Mouse (Mus musculus): ENCODE results near the gene 4930505A04Rik.
"Not testable (repeated sequence)": the region's sequence is repeated elsewhere in the genome, so short reads cannot be mapped to it uniquely, and the experiment has no call there.

Gene 4930505A04Rik

DNA sequence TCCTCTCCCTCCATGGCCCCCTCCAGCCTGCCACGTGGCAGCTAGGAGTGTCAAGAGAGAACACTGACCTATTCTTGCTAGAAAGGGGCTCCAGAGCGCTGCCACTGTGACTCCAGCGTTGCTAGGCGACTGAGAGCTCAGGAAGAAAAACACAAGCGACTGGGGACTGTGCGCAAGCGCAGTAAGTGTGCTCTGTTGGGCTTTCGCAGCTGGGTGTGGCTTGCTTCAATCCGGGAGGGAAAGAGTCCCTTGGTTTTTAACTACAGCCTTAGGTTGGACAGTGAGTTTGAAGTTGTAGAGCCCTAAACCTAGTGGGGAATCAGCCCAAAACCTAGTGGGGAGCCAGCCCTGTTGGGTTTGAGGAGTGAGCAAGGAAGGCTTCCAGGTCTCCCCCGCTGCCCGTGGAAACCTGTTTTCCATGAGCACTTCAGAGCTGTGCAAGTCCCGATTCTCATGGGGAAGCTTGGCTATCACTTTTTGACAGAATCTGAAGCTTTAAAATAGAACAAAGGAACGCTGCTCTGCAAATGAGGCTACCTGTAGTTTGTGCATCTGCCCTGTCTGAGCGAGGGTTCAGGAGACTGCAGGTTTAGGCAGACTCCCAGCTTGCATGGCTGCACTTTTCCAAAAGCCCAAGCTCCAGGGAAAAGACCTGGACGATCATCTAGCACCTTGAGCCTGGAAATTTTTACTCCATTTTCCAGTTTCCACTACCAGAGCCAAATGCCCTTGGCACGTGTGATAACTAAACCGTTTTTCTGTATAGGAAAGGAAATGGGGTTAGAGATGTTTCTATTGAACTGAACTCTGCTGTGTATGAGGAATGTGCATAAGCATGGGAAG, at the start of gene 4930505A04Rik:
Gene 4930505A04Rik, minus strand, starts transcription at position 77 of the 843 bp plus-strand sequence.
- no peak for DNase-seq (ENCODE audit: low spot score)

- no peak for DNase-seq (ENCODE audit: low spot score)
Observed at GRCm38 (mm10) chr11:30517133-30517532, 45.5 kb upstream of the 4930505A04Rik start.

DNA sequence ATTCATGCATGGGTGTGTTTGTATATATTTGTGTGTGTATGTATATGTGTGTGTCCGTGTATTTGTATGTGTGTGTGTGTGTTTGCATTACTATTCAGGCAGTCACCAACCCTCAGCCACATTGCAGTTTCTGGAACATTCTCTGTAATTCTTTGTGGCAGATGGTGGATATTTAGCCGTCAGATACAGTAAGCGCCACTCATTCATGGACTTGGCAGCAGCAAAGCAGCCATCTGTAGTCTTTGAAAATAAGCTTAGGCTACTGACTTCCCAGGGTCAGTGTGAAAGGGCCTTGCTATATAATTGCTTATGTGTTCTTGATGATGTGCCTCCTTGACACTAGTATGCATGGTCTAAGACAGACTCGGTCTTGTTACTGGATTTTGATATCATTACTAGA, 36.6 kb upstream of the 4930505A04Rik start:
- DNase-seq (ENCODE audit: low spot score), result no peak

GRCm38 (mm10) chr11:30498738-30499355, 27.2 kb upstream of the 4930505A04Rik start:
- DNase-seq (ENCODE audit: low spot score), result no peak

DNA sequence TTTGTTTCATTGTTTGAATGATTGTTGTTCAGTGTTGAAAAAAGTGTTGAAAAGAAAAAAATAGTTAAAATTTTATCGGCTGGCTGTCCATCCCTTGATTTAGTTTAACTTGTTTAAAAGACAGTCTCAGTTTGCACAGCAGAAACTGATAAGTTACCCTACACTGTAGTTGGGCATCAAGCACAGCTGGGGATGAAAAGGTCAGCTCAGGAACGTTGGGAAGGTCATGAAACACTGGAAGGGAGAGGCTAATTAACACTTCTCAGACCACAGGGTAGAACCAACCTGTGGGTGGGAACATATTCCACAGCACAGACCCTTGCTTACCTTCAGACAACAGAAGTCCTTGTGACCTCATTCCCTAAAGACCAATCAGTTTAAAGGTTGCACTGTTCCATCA, 25.5 kb upstream of the 4930505A04Rik start:
- DNase-seq (ENCODE audit: low spot score), result no peak

DNA sequence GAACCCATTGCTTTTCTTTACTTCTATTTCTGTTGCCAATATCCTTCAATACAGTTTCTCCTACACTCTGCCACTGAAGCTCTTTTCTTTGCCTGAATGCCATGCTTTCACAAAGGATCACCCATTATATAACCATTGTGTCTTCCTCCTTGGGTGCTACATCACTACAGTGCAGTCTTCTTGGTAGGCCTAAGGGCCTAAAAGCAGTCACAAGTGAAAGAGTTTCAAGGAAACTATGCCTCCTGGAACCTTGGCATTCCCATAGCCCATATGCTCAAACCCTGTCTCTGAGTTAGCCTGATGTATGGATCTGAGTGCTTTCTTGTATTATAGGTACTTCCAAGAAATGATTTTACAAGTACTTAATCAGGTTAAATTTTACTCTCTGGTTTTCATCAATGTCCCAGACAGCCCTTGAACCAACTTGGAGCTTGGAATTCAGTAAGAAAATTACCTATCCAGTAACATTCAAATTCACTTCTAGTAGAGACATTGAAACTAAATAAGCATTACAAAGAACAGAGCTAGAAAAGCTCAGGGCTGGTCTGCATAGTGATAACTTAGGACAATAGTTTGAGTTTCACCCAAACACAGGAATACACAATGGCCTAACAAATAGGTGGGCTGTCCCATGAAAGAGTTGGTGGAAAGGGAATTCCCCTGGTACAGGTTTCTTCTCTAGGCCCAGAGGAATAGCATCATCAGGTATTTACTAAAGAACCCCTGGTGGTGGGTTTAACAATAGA, 20.1 kb upstream of the 4930505A04Rik start:
- no peak for DNase-seq (ENCODE audit: low spot score)

- DNase-seq (ENCODE audit: low spot score), result no peak
Observed at GRCm38 (mm10) chr11:30488183-30488582, 16.6 kb upstream of the 4930505A04Rik start.

- DNase-seq (ENCODE audit: low spot score), result no peak
Observed at GRCm38 (mm10) chr11:30483286-30483685, 11.7 kb upstream of the 4930505A04Rik start.

GRCm38 (mm10) chr11:30471187-30471586, 440 bp downstream of the 4930505A04Rik start:
- no peak for DNase-seq (ENCODE audit: low spot score)

DNA sequence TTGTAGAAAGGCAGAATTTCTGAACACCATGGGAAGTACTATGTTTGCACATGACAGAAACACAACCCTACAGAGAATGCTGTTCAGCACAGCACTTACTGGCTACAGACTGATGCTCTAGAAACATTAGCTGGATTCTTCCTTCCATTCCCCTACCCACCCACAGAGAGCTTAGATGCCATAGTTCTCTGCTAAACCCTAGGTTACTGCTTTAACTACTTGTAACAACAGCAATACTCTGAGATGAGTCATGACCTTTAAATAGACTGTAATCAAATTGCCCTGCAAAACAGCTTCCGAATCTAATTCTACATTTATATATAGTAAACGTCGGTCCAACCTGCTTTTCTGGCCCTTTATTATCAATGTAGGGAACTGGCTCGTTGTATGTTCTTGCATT, 17.3 kb downstream of the 4930505A04Rik start:
- DNase-seq (ENCODE audit: low spot score), result no peak

- no peak for DNase-seq (ENCODE audit: low spot score)
Observed at GRCm38 (mm10) chr11:30448126-30448525, 23.5 kb downstream of the 4930505A04Rik start.

- no peak for DNase-seq (ENCODE audit: low spot score)
Observed at GRCm38 (mm10) chr11:30447561-30447960, 24.1 kb downstream of the 4930505A04Rik start.

- not testable (repeated sequence) for DNase-seq (ENCODE audit: low spot score)
Observed at GRCm38 (mm10) chr11:30444192-30444905, 27.3 kb downstream of the 4930505A04Rik start.

DNA sequence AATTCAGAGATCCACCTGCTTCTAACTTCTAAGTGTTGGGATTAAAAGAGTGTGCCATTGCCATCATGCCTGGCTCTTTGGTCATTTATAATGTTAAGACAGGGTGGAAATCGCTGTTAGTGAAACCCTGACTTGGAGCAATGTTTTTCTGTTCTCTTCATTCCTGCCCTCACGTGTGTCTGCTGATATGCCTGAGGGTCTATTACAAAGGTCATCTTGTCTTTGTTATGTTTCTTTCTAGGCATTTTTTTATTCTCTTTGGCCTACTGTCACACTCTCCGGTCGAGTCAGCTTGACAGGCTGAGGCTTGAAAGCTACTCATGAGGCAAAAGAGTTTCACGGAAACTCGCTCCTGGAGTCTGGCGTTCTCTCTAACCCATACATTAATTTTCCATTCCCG, 27.9 kb downstream of the 4930505A04Rik start:
- no peak for DNase-seq (ENCODE audit: low spot score)

- DNase-seq (ENCODE audit: low spot score), result no peak
Observed at GRCm38 (mm10) chr11:30433256-30433950, 38.2 kb downstream of the 4930505A04Rik start.

DNA sequence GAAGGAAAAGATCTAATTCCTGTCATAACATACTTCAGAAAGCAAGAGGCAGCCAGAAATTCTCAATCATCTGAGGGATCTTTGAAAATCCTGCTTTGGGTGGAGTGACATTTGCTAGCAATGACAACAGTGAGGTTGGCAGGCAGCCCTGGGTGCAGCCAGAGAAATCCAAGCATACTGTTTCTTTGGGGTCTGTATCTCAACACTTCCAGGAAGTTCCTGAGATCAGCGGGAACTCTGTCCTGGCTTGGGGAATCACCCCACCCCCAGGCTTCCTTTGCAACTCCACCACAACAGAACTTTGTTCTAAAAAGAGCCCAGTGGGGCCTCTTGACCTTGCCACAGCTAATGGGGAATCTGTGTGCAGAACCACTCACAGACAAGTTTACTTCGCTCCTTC, 66.0 kb downstream of the 4930505A04Rik start:
- no peak for DNase-seq (ENCODE audit: low spot score)

- DNase-seq (ENCODE audit: low spot score), result no peak
Observed at GRCm38 (mm10) chr11:30404619-30405200, 66.9 kb downstream of the 4930505A04Rik start.

DNA sequence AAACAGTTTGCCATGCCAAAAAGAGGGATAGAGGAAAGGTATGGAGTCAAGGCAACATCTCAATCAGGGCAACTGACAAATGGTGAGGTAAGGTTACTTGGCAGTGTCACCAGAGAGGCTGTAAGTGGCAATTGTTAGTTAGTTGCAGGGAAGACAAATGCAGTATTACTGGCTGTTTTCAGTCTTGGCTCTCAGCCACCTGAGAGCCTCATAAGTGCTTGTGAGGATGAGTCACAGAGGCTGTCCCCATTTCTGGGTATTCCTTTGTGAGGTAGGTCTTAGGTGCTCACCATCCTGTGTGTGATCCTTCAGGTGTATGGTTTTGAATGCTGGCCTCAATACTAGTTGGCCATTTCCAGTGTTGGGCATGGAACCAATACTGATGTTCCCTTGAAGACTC, 77.3 kb downstream of the 4930505A04Rik start:
- no peak for DNase-seq (ENCODE audit: low spot score)

DNA sequence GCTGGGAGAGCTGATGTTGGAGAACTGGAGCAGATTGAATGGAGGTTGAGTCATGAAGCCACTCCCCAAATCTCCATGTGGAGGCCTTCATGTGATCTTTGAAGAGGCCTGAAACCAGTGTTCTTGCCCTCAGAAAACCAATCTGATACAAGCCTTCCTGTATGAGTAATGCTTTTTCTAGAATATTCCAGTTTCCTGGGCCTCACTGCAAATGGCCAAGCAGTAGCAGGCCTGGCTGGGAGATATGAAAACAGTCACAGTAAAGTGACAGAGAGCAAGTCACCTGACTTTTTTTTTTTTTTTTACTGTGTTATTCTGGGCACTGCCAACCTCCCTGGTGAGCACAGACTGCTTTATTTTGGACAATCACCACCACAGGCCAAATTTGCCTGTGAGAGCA, 88.6 kb downstream of the 4930505A04Rik start:
- DNase-seq (ENCODE audit: low spot score), result no peak
